Mouse (Mus musculus) kidney, postnatal 0 days (tissue): ENCODE data around the gene Pard3. TPM values are rescaled to one million over a fixed set of nuclear protein-coding genes. Genes with fewer than 3 reads are reported as not detected.

ENCODE experiments used
- ATAC-seq: fragments of 200-750 bp; cut with Nextera tagmentation; replicated peaks from 2 replicates; pipeline ENCODE4 v1.8.0; 2017; ENCODE audit warnings: low read depth, moderate number of reproducible peaks, moderate TSS enrichment, moderate library complexity; ENCODE audit not compliant: low FRiP score
- DNase-seq: peaks from one replicate; pipeline ENCODE4 v3.0.0-alpha.2; 2016; ENCODE audit warnings: low spot score
- H3K27ac ChIP-seq: fragments of 300-500 bp; sonication (generic); 2 replicates; pipeline ENCODE4 v1.5.1; 2014; ENCODE audit warnings: mild to moderate bottlenecking
- H3K27me3 ChIP-seq: fragments of 300-500 bp; sonication (generic); 2 replicates; pipeline ENCODE4 v1.6.1; 2014; ENCODE audit warnings: low read length, mixed read lengths; ENCODE audit not compliant: insufficient read depth
- H3K36me3 ChIP-seq: fragments of 300-500 bp; sonication (generic); 2 replicates; pipeline ENCODE4 v1.6.1; 2014; ENCODE audit warnings: low read length, mixed read lengths; ENCODE audit not compliant: insufficient read depth
- H3K4me1 ChIP-seq: fragments of 300-500 bp; sonication (generic); replicated peaks from 2 replicates; pipeline ENCODE4 v1.6.1; 2014; ENCODE audit warnings: antibody characterized with exemption, low read length, mixed read lengths; ENCODE audit not compliant: insufficient read depth
- H3K4me2 ChIP-seq: fragments of 300-500 bp; sonication (generic); 2 replicates; pipeline ENCODE4 v1.6.1; 2014; ENCODE audit warnings: mild to moderate bottlenecking, low read length, moderate library complexity, mixed read lengths
- H3K4me3 ChIP-seq: fragments of 300-500 bp; sonication (generic); replicated peaks from 2 replicates; pipeline ENCODE4 v1.5.1; 2014; ENCODE audit warnings: low read depth, low read length
- H3K9ac ChIP-seq: fragments of 300-500 bp; sonication (generic); 2 replicates; pipeline ENCODE4 v1.6.1; 2014; ENCODE audit warnings: low read depth, low read length
- H3K9me3 ChIP-seq: fragments of 300-500 bp; sonication (generic); replicated peaks from 2 replicates; pipeline ENCODE4 v1.6.1; 2016; ENCODE audit warnings: low read length, inconsistent platforms, mixed read lengths
- CTCF ChIP-seq: IDR thresholded peaks from 2 replicates; pipeline ENCODE4 v1.5.1; 2016; ENCODE audit warnings: antibody characterized with exemption, low read depth, mild to moderate bottlenecking, moderate library complexity
- whole genome bisulfite sequencing: fragments of 180-500 bp; shearing (Covaris S2); extraction: QIAGEN DNeasy Blood & Tissue Kit; methylation state at CpG from one replicate; pipeline ENCODE4 v1.1.7; 2014; 5-methylcytosine and 5-hydroxymethylcytosine counted together
- polyA plus RNA-seq: library from polyadenylated mRNA; unstranded; fragments of >200 nt; fragmentation: Nextera tagmentation; extraction: Ambion mirVana; gene quantifications from 2 replicates; pipeline ENCODE4 v1.2.1, GENCODE M21; 2015

Pard3 gene
- polyA plus RNA-seq, 1 experiment from 2014 or later = 23.1 TPM

DNA sequence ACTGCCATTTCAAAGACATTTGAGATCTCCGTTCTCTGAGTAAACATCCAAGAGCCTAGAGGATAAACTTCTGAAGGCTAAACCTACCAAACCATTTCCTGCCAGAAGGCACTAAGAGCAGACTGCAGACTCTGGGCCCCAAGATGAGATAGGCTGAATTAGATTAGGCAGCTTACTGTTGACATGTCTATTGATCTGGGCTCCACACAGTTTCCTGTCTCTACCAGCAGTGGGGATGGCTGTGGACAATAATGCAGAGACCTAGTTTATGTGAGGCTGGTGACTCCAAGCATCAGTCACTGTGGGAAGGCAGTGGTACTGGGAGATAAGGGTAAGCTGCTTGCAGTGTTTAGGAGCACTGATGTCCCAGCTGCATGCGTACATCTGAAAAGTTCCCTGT is 452.4 kb downstream of the Pard3 start:
- Histone ChIP-seq H3K4me2 (no peak overlapping the region), H3K4me1 (0 out of 2 replicates have a peak, but pooled peaks cover 4% of the 10 kb centered on the region), H3K9ac (no peak overlapping the region), H3K27me3 (no peaks in the 10 kb centered on the region), H3K27ac (no peak overlapping the region), H3K4me3 (no peak overlapping the region), H3K36me3 (no peaks in the 10 kb centered on the region), H3K9me3 (no peaks in the 10 kb centered on the region)
- no peak for DNase-seq
- no peak for ATAC-seq
- 64% methylated on average over 2 of the region's 2 CpGs for WGBS
- no peak for TF ChIP-seq CTCF

DNA sequence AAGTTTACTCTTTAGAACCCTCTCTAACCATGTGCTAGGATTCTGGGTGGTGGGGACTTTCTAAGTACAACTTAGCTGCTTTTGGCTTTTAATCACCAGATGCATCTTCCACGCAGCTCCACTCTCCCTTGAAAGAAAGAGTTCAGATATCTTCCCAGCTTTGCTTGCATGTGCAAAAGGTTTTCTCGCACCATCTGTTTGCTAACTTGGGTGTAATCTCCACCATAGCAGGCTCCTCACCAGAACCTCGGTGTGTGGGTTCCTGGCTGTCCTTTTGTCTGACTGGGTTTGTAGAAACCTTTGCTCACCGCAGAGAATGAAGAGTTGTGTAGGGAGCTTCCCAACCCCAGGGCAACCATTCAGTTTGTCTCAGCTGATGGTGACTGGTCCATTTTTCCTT is 462.0 kb downstream of the Pard3 start:
- Histone ChIP-seq H3K9me3 (no peaks in the 10 kb centered on the region), H3K9ac (no peak overlapping the region), H3K27ac (no peak overlapping the region), H3K27me3 (no peaks in the 10 kb centered on the region), H3K36me3 (no peaks in the 10 kb centered on the region), H3K4me1 (no peaks in the 10 kb centered on the region), H3K4me3 (no peak overlapping the region), H3K4me2 (no peak overlapping the region)
- 91% methylated on average over 4 of the region's 4 CpGs for WGBS
- ATAC-seq (no peak), DNase-seq (no peak)
- no peak for TF ChIP-seq CTCF

DNA sequence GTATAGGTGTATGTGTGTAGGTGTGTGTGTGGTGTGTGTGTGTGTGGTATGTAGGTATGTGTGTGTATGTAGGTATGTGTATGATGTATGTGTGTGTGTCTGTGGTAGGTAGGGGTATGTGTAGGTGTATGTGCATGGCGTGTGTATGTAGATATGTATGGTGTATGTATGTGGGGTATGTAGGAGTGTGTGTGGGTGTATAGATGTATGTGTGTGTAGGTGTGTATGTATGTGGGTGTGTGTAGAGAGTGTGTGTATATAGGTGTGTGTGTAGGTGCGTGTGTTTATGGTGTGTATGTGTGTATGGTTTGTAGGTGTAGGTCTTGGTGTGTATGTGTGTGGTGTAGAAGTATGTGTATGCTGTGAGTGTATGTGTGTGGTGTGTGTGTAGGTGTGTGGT is 464.6 kb downstream of the Pard3 start:
- no peaks in the 10 kb centered on the region for H3K4me1 ChIP-seq
- H3K9me3 ChIP-seq = no peaks in the 10 kb centered on the region
- no peak overlapping the region for H3K4me2 ChIP-seq
- no peak for ATAC-seq
- no peak overlapping the region for H3K27ac ChIP-seq
- no peak for TF ChIP-seq CTCF
- no peak overlapping the region for H3K9ac ChIP-seq
- no peak for DNase-seq
- no peaks in the 10 kb centered on the region for H3K36me3 ChIP-seq
- WGBS = 94% methylated on average over 2 of the region's 2 CpGs
- no peak overlapping the region for H3K4me3 ChIP-seq
- H3K27me3 ChIP-seq = no peaks in the 10 kb centered on the region

DNA sequence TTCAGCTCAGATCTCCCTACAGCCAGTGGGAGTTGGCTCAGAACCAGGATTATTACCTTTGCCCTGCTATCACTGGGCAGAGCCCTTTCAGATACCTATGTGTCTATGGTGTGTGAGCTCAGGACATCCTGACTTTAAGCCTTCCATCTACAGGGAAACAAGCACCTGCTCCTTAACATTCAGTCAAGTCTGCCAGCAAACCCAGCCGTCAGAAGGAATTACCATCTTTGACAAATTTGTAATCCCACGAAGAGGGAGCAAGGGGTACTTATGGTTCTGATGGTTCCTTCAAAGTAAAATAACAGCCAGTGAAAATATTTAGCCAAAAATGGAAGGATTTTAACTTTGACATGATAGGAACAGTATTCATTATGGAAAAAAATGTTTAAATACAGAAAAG is 466.1 kb downstream of the Pard3 start:
- no peak for ATAC-seq
- no peak overlapping the region for H3K9ac ChIP-seq
- H3K4me1 ChIP-seq = no peaks in the 10 kb centered on the region
- H3K4me3 ChIP-seq = no peak overlapping the region
- DNase-seq = no peak
- H3K36me3 ChIP-seq = no peaks in the 10 kb centered on the region
- 86% methylated on average over 2 of the region's 2 CpGs for WGBS
- H3K27me3 ChIP-seq = no peaks in the 10 kb centered on the region
- no peaks in the 10 kb centered on the region for H3K9me3 ChIP-seq
- H3K27ac ChIP-seq = no peak overlapping the region
- H3K4me2 ChIP-seq = no peak overlapping the region
- TF ChIP-seq CTCF = no peak

DNA sequence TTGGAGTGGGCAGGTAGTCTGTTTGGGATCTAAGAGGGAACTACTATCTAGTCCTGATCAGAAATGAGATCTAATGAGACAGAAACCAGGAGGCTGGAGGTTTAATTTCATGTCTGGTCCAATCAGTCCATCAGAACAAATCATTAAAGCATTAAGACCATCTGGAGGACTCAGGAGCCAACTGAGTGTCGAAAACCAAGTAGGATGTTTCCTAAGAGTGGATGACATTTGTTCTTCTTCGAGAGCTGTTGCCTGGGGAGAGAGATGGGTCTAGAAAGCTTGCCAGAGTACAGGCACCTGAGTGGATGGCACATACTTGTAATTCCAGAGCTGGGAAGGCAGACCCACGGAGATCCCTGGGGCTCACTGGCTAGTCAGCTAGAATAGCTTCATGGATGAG is 468.2 kb downstream of the Pard3 start:
- Histone ChIP-seq H3K36me3 (no peaks in the 10 kb centered on the region), H3K4me2 (no peak overlapping the region), H3K4me3 (no peak overlapping the region), H3K9me3 (no peaks in the 10 kb centered on the region), H3K9ac (no peak overlapping the region), H3K27me3 (no peaks in the 10 kb centered on the region), H3K27ac (no peak overlapping the region), H3K4me1 (no peaks in the 10 kb centered on the region)
- DNase-seq = no peak
- no peak for ATAC-seq
- WGBS = 85% methylated on average over 3 of the region's 3 CpGs
- no peak for TF ChIP-seq CTCF

DNA sequence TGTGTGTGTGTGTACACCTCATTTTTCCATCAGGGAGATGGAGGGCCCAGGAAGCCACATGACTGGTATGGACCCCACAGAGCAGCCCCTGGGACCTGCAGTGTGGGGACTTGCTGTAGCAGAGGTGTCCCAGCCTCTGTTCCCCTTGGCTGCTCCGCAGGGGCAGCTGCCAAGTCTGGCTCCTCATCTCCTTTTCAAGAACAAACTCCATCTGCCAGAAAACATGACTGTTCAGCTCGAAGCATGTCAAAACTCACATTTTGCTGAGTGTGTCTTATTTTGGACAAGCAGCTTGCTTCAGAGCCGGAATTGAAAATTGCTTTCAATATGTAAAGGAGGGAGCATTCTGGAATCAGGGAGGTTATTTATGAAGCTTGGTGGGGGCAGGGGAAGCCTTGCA is 471.1 kb downstream of the Pard3 start:
- WGBS = 65% methylated on average over 3 of the region's 3 CpGs
- Histone ChIP-seq H3K27ac (no peak overlapping the region), H3K9me3 (no peaks in the 10 kb centered on the region), H3K27me3 (no peaks in the 10 kb centered on the region), H3K36me3 (no peaks in the 10 kb centered on the region), H3K4me1 (no peaks in the 10 kb centered on the region), H3K4me2 (no peak overlapping the region), H3K9ac (no peak overlapping the region), H3K4me3 (no peak overlapping the region)
- TF ChIP-seq CTCF = no peak
- ATAC-seq (no peak), DNase-seq (no peak)

DNA sequence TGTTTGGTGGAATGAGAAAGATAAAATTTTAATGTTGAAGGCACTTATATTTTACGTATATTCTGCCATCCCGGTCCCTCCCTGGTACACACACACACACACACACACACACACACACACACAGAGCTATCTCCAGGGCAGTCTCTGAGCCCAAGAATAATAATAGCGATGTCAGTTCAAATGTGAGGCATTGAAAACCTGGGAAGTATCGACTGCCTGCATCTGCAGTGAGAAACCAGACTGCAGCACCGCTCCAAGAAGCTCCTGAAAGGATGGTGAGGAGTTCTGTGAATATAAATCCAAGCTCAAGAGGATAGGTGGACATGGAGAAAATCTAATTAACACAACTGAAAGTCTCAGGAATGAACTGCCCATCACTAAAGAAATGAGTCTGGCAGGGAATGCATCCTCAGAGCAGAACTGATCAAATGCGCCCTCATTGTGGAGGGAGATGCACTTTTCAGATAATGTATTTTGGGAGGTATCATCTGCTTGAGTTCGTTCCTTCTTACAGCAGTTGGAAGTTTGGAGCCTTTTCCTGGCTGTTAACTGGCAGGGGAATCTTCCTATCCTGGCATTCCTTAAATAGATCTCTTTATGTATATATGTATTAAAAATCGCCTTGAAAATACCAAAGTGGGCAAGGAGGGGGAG is 471.6 kb downstream of the Pard3 start:
- ATAC-seq (no peak), DNase-seq (no peak)
- no peak overlapping the region for H3K9ac ChIP-seq
- WGBS = 83% methylated on average over 8 of the region's 8 CpGs
- TF ChIP-seq CTCF = no peak
- no peak overlapping the region for H3K27ac ChIP-seq
- H3K4me3 ChIP-seq = no peak overlapping the region
- no peaks in the 10 kb centered on the region for H3K4me1 ChIP-seq
- H3K36me3 ChIP-seq = no peaks in the 10 kb centered on the region
- no peak overlapping the region for H3K4me2 ChIP-seq
- H3K27me3 ChIP-seq = no peaks in the 10 kb centered on the region
- no peaks in the 10 kb centered on the region for H3K9me3 ChIP-seq
